Mouse (Mus musculus) stomach, embryonic 16.5 days (tissue): Measurements from ENCODE around the gene Zfp493. TPM values are rescaled to one million over a fixed set of nuclear protein-coding genes. Genes with fewer than 3 reads are reported as not detected.
"Not testable (repeated sequence)": the region's sequence is repeated elsewhere in the genome, so short reads cannot be mapped to it uniquely, and the experiment has no call there.

Experiments used
- ATAC-seq: fragments of 200-750 bp; cut with Nextera tagmentation; 2 replicates; pipeline ENCODE4 v1.8.0; 2017; ENCODE audit warnings: moderate number of reproducible peaks, moderate TSS enrichment; ENCODE audit not compliant: insufficient read depth, low FRiP score
- H3K27ac ChIP-seq: fragments of 300-500 bp; sonication (generic); 2 replicates; pipeline ENCODE4 v1.5.1; 2014; ENCODE audit warnings: low read length
- H3K27me3 ChIP-seq: fragments of 300-500 bp; sonication (generic); 2 replicates; pipeline ENCODE4 v1.6.1; 2014; ENCODE audit warnings: low read length, control low read depth, mixed read lengths; ENCODE audit not compliant: control insufficient read depth, insufficient read depth
- H3K36me3 ChIP-seq: fragments of 300-500 bp; sonication (generic); 2 replicates; pipeline ENCODE4 v1.6.1; 2014; ENCODE audit warnings: low read length; ENCODE audit not compliant: control insufficient read depth, insufficient read depth
- H3K4me1 ChIP-seq: fragments of 300-500 bp; sonication (generic); 2 replicates; pipeline ENCODE4 v1.6.1; 2014; ENCODE audit warnings: low read length, control low read depth, mixed read lengths; ENCODE audit not compliant: control insufficient read depth, insufficient read depth
- H3K4me2 ChIP-seq: fragments of 300-500 bp; sonication (generic); 2 replicates; pipeline ENCODE4 v1.6.1; 2014; ENCODE audit warnings: low read depth, low read length, mixed read lengths
- H3K4me3 ChIP-seq: fragments of 300-500 bp; sonication (generic); replicated peaks from 2 replicates; pipeline ENCODE4 v1.5.1; 2014; ENCODE audit warnings: mild to moderate bottlenecking, low read length
- H3K9ac ChIP-seq: fragments of 300-500 bp; sonication (generic); 2 replicates; pipeline ENCODE4 v1.6.1; 2014; ENCODE audit warnings: low read length
- H3K9me3 ChIP-seq: fragments of 300-500 bp; sonication (generic); replicated peaks from 2 replicates; pipeline ENCODE4 v1.6.1; 2016; ENCODE audit warnings: low read length, control low read depth; ENCODE audit not compliant: control insufficient read depth
- WGBS: fragments of 180-500 bp; shearing (Covaris S2); extraction: QIAGEN DNeasy Blood & Tissue Kit; methylation state at CpG from one replicate; pipeline ENCODE4 v1.1.7; 2014; 5-methylcytosine and 5-hydroxymethylcytosine counted together
- polyA plus RNA-seq: library from polyadenylated mRNA; unstranded; fragments of >200 nt; fragmentation: Nextera tagmentation; extraction: Ambion mirVana; gene quantifications from 2 replicates; pipeline ENCODE4 v1.2.1, GENCODE M21; 2015

Zfp493 gene
- polyA plus RNA-seq, 1 experiment from 2014 or later = 2.7 TPM

GRCm38 (mm10) chr13:67791921-67792455 lies 12.5 kb downstream of the Zfp493 start:
- Histone ChIP-seq H3K27ac (no peak overlapping the region), H3K4me1 (no peaks in the 10 kb centered on the region), H3K9me3 (peaks cover 4% of the 10 kb centered on the region; the same call in 1 of the 2 replicates), H3K4me3 (no peak overlapping the region), H3K9ac (no peak overlapping the region), H3K36me3 (peaks cover under 1% of the 10 kb centered on the region), H3K4me2 (no peak overlapping the region), H3K27me3 (no peaks in the 10 kb centered on the region)
- 92% methylated on average over 10 of the region's 10 CpGs for WGBS
- ATAC-seq = no peak

GRCm38 (mm10) chr13:67798618-67799017 lies 19.1 kb downstream of the Zfp493 start:
- ATAC-seq = no peak
- Histone ChIP-seq H3K36me3 (no peaks in the 10 kb centered on the region), H3K27me3 (no peaks in the 10 kb centered on the region), H3K4me2 (no peak overlapping the region), H3K9ac (no peak overlapping the region), H3K9me3 (no peaks in the 10 kb centered on the region), H3K4me3 (no peak overlapping the region), H3K4me1 (no peaks in the 10 kb centered on the region), H3K27ac (no peak overlapping the region)
- 90% methylated on average over 3 of the region's 3 CpGs for WGBS

- H3K27me3 ChIP-seq, H3K27ac ChIP-seq, H3K9ac ChIP-seq, H3K36me3 ChIP-seq, H3K4me1 ChIP-seq, H3K4me2 ChIP-seq, H3K9me3 ChIP-seq, H3K4me3 ChIP-seq, ATAC-seq: not testable (repeated sequence)
- 81% methylated on average over 3 of the region's 3 CpGs for WGBS
Observed at GRCm38 (mm10) chr13:67799151-67799550, 19.7 kb downstream of the Zfp493 start.

GRCm38 (mm10) chr13:67811651-67812210 lies 32.2 kb downstream of the Zfp493 start:
- 41% methylated on average over 1 of the region's 1 CpGs for WGBS
- H3K27ac ChIP-seq = no peak overlapping the region
- H3K9ac ChIP-seq = no peak overlapping the region
- H3K9me3 ChIP-seq = no peaks in the 10 kb centered on the region
- no peak overlapping the region for H3K4me3 ChIP-seq
- ATAC-seq = no peak
- no peaks in the 10 kb centered on the region for H3K4me1 ChIP-seq
- no peak overlapping the region for H3K4me2 ChIP-seq
- H3K27me3 ChIP-seq = no peaks in the 10 kb centered on the region
- no peaks in the 10 kb centered on the region for H3K36me3 ChIP-seq

- Histone ChIP-seq H3K27me3 (no peaks in the 10 kb centered on the region), H3K9ac (no peak overlapping the region; the same call in 1 of the 2 replicates), H3K4me1 (no peaks in the 10 kb centered on the region), H3K4me3 (peak overlapping the region; percentile 81), H3K27ac (no peak overlapping the region), H3K4me2 (peak overlapping the region; percentile 65; the same call in 1 of the 2 replicates), H3K36me3 (0 out of 2 replicates have a peak, but pooled peaks cover 3% of the 10 kb centered on the region), H3K9me3 (no peaks in the 10 kb centered on the region; the same call in 1 of the 2 replicates)
- 74% methylated on average over 8 of the region's 8 CpGs for WGBS
- no peak; the same call in 1 of the 2 replicates for ATAC-seq
Observed at GRCm38 (mm10) chr13:67812961-67813709, 33.6 kb downstream of the Zfp493 start.

GRCm38 (mm10) chr13:67813710-67814660 lies 34.5 kb downstream of the Zfp493 start, which contains the start of gene Zfp273:
Zfp273 (plus strand) TSS chr13:67813740.
- 3% methylated on average over 31 of the region's 31 CpGs for WGBS
- H3K4me2 ChIP-seq = peak within 1 kb of the TSS; percentile 65
- peaks cover 6% of the 10 kb centered on the region for H3K9me3 ChIP-seq
- peak within 1 kb of the TSS; percentile 81 for H3K4me3 ChIP-seq
- peaks cover 9% of the 10 kb centered on the region; the same call in 1 of the 2 replicates for H3K36me3 ChIP-seq
- peak within 1 kb of the TSS; percentile 83 for H3K9ac ChIP-seq
- H3K4me1 ChIP-seq = no peaks in the 10 kb centered on the region
- peak; percentile 94 for ATAC-seq
- peak within 1 kb of the TSS; percentile 89 for H3K27ac ChIP-seq
- no peaks in the 10 kb centered on the region for H3K27me3 ChIP-seq

GRCm38 (mm10) chr13:67818636-67819035 lies 39.1 kb downstream of the Zfp493 start:
- Histone ChIP-seq H3K9ac (no peak overlapping the region), H3K27me3 (no peaks in the 10 kb centered on the region), H3K36me3 (peaks cover 18% of the 10 kb centered on the region), H3K9me3 (peaks cover 9% of the 10 kb centered on the region), H3K27ac (no peak overlapping the region), H3K4me2 (no peak overlapping the region), H3K4me3 (no peak overlapping the region), H3K4me1 (no peaks in the 10 kb centered on the region)
- ATAC-seq = no peak
- 72% methylated on average over 1 of the region's 1 CpGs for WGBS

- 2% methylated on average over 14 of the region's 14 CpGs for WGBS
- no peak within 1 kb of the TSS for H3K27ac ChIP-seq
- peaks cover 7% of the 10 kb centered on the region; the same call in 1 of the 2 replicates for H3K36me3 ChIP-seq
- peak; percentile 86 for ATAC-seq
- H3K9ac ChIP-seq = peak within 1 kb of the TSS; percentile 73
- no peaks in the 10 kb centered on the region for H3K4me1 ChIP-seq
- 0 out of 2 replicates have a peak, but pooled peaks cover 3% of the 10 kb centered on the region for H3K9me3 ChIP-seq
- H3K4me3 ChIP-seq = peak within 1 kb of the TSS; percentile 61
- peak within 1 kb of the TSS; percentile 68 for H3K4me2 ChIP-seq
- no peaks in the 10 kb centered on the region for H3K27me3 ChIP-seq
Observed at GRCm38 (mm10) chr13:67830911-67831336, 51.4 kb downstream of the Zfp493 start, which contains the start of gene Gm10037. Gm10037 (plus strand) TSS chr13:67831106.
